Mouse (Mus musculus) midbrain, embryonic 11.5 days (tissue): ENCODE measurements around the gene C1qtnf9. TPM values are rescaled to one million over a fixed set of nuclear protein-coding genes. Genes with fewer than 3 reads are reported as not detected.

ENCODE experiments used
- ATAC-seq: fragments of 200-750 bp; cut with Nextera tagmentation; 2 replicates; pipeline ENCODE4 v1.8.0; 2017; ENCODE audit warnings: moderate TSS enrichment, moderate library complexity; ENCODE audit not compliant: low FRiP score
- DNase-seq: peaks from one replicate; pipeline ENCODE4 v3.0.0; 2015; ENCODE audit warnings: low spot score; ENCODE audit errors: missing footprints
- H3K27ac ChIP-seq: fragments of 300-500 bp; sonication (generic); 2 replicates; pipeline ENCODE4 v1.5.1; 2014; ENCODE audit warnings: low read depth, low read length
- H3K27me3 ChIP-seq: fragments of 300-500 bp; sonication (generic); 2 replicates; pipeline ENCODE4 v1.6.1; 2014; ENCODE audit warnings: mild to moderate bottlenecking, low read length, moderate library complexity, mixed read lengths; ENCODE audit not compliant: control insufficient read depth, insufficient read depth
- H3K36me3 ChIP-seq: fragments of 300-500 bp; sonication (generic); 2 replicates; pipeline ENCODE4 v1.6.1; 2014; ENCODE audit warnings: mild to moderate bottlenecking, low read length, moderate library complexity, mixed read lengths; ENCODE audit not compliant: control insufficient read depth, insufficient read depth
- H3K4me1 ChIP-seq: fragments of 300-500 bp; sonication (generic); 2 replicates; pipeline ENCODE4 v1.6.1; 2014; ENCODE audit warnings: low read length; ENCODE audit not compliant: control insufficient read depth, insufficient read depth
- H3K4me2 ChIP-seq: fragments of 300-500 bp; sonication (generic); 2 replicates; pipeline ENCODE4 v1.6.1; 2014; ENCODE audit warnings: mild to moderate bottlenecking, moderate library complexity
- H3K4me3 ChIP-seq: fragments of 300-500 bp; sonication (generic); 2 replicates; pipeline ENCODE4 v1.5.1; 2014; ENCODE audit warnings: low read depth, low read length
- H3K9ac ChIP-seq: fragments of 300-500 bp; sonication (generic); 2 replicates; pipeline ENCODE4 v1.6.1; 2014; ENCODE audit warnings: low read length
- H3K9me3 ChIP-seq: fragments of 300-500 bp; sonication (generic); 2 replicates; pipeline ENCODE4 v1.6.1; 2016; ENCODE audit warnings: low read length; ENCODE audit not compliant: control insufficient read depth
- WGBS: fragments of 180-500 bp; shearing (Covaris S2); extraction: QIAGEN DNeasy Blood & Tissue Kit; methylation state at CpG from one replicate; pipeline ENCODE4 v1.1.7; 2014; 5-methylcytosine and 5-hydroxymethylcytosine counted together
- polyA plus RNA-seq: library from polyadenylated mRNA; unstranded; fragments of >200 nt; fragmentation: Nextera tagmentation; extraction: Ambion mirVana; gene quantifications from 2 replicates; pipeline ENCODE4 v1.2.1, GENCODE M21; 2014

C1qtnf9 gene
- polyA plus RNA-seq, 1 experiment from 2014 or later = not detected

GRCm38 (mm10) chr14:60756271-60756670, 11.7 kb upstream of the C1qtnf9 start:
- 97% methylated on average over 15 of the region's 15 CpGs for WGBS
- Histone ChIP-seq H3K27me3 (no peaks in the 10 kb centered on the region), H3K36me3 (peaks cover 50% of the 10 kb centered on the region), H3K9me3 (no peaks in the 10 kb centered on the region), H3K27ac (no peak overlapping the region), H3K9ac (no peak overlapping the region), H3K4me1 (no peaks in the 10 kb centered on the region; the same call in 1 of the 2 replicates), H3K4me3 (no peak overlapping the region), H3K4me2 (no peak overlapping the region)
- ATAC-seq (no peak), DNase-seq (no peak)

- peaks cover 51% of the 10 kb centered on the region for H3K36me3 ChIP-seq
- DNase-seq = no peak
- H3K4me2 ChIP-seq = no peak overlapping the region
- no peak overlapping the region for H3K9ac ChIP-seq
- no peaks in the 10 kb centered on the region; the same call in 1 of the 2 replicates for H3K4me1 ChIP-seq
- H3K27me3 ChIP-seq = no peaks in the 10 kb centered on the region
- no peak for ATAC-seq
- WGBS = 94% methylated on average over 8 of the region's 8 CpGs
- no peak overlapping the region for H3K27ac ChIP-seq
- H3K9me3 ChIP-seq = no peaks in the 10 kb centered on the region
- H3K4me3 ChIP-seq = no peak overlapping the region
These were observed 10.7 kb upstream of the C1qtnf9 start for GRCm38 (mm10) chr14:60757265-60757664.

- no peaks in the 10 kb centered on the region; the same call in 1 of the 2 replicates for H3K4me1 ChIP-seq
- no peak for DNase-seq
- H3K27me3 ChIP-seq = no peaks in the 10 kb centered on the region
- no peak for ATAC-seq
- H3K36me3 ChIP-seq = peaks cover 51% of the 10 kb centered on the region
- H3K4me3 ChIP-seq = no peak overlapping the region
- no peak overlapping the region for H3K27ac ChIP-seq
- no peak overlapping the region for H3K9ac ChIP-seq
- no peaks in the 10 kb centered on the region for H3K9me3 ChIP-seq
- 97% methylated on average over 7 of the region's 7 CpGs for WGBS
- H3K4me2 ChIP-seq = no peak overlapping the region
These were observed 10.2 kb upstream of the C1qtnf9 start for GRCm38 (mm10) chr14:60757722-60758121.

GRCm38 (mm10) chr14:60759097-60759496, 8.8 kb upstream of the C1qtnf9 start:
- WGBS = 95% methylated on average over 8 of the region's 8 CpGs

GRCm38 (mm10) chr14:60761801-60762200, 6.1 kb upstream of the C1qtnf9 start:
- Histone ChIP-seq H3K9ac (no peak overlapping the region), H3K36me3 (peaks cover 31% of the 10 kb centered on the region), H3K4me3 (no peak overlapping the region), H3K4me1 (no peaks in the 10 kb centered on the region), H3K27me3 (no peaks in the 10 kb centered on the region), H3K4me2 (no peak overlapping the region), H3K9me3 (no peaks in the 10 kb centered on the region), H3K27ac (no peak overlapping the region)
- no peak for ATAC-seq
- no peak for DNase-seq
- 78% methylated on average over 10 of the region's 10 CpGs for WGBS

More at GRCm38 (mm10) chr14:60759097-60759496, 8.8 kb upstream of the C1qtnf9 start:
- ATAC-seq (no peak), DNase-seq (no peak)
- no peaks in the 10 kb centered on the region for H3K9me3 ChIP-seq
- no peaks in the 10 kb centered on the region for H3K4me1 ChIP-seq
- H3K9ac ChIP-seq = no peak overlapping the region
- peaks cover 46% of the 10 kb centered on the region for H3K36me3 ChIP-seq
- H3K4me3 ChIP-seq = no peak overlapping the region
- H3K27ac ChIP-seq = no peak overlapping the region
- H3K4me2 ChIP-seq = no peak overlapping the region
- H3K27me3 ChIP-seq = no peaks in the 10 kb centered on the region

GRCm38 (mm10) chr14:60762754-60763153, 5.2 kb upstream of the C1qtnf9 start:
- Histone ChIP-seq H3K36me3 (peaks cover 26% of the 10 kb centered on the region), H3K4me1 (no peaks in the 10 kb centered on the region), H3K27ac (no peak overlapping the region), H3K27me3 (no peaks in the 10 kb centered on the region), H3K9ac (no peak overlapping the region), H3K9me3 (no peaks in the 10 kb centered on the region), H3K4me2 (no peak overlapping the region), H3K4me3 (no peak overlapping the region)
- ATAC-seq = no peak
- WGBS = 86% methylated on average over 7 of the region's 7 CpGs
- no peak for DNase-seq

GRCm38 (mm10) chr14:60763746-60764145, 4.2 kb upstream of the C1qtnf9 start:
- H3K4me2 ChIP-seq = no peak overlapping the region
- peaks cover 22% of the 10 kb centered on the region for H3K36me3 ChIP-seq
- ATAC-seq (no peak), DNase-seq (no peak)
- H3K9ac ChIP-seq = no peak overlapping the region
- H3K27me3 ChIP-seq = no peaks in the 10 kb centered on the region
- 98% methylated on average over 5 of the region's 5 CpGs for WGBS
- no peak overlapping the region for H3K4me3 ChIP-seq
- no peaks in the 10 kb centered on the region for H3K9me3 ChIP-seq
- H3K27ac ChIP-seq = no peak overlapping the region
- no peaks in the 10 kb centered on the region for H3K4me1 ChIP-seq

- Histone ChIP-seq H3K4me2 (no peak overlapping the region), H3K27ac (no peak overlapping the region), H3K9me3 (no peaks in the 10 kb centered on the region), H3K9ac (no peak overlapping the region), H3K27me3 (no peaks in the 10 kb centered on the region), H3K4me3 (no peak overlapping the region), H3K36me3 (peaks cover 17% of the 10 kb centered on the region), H3K4me1 (no peaks in the 10 kb centered on the region)
- WGBS = 85% methylated on average over 4 of the region's 4 CpGs
- DNase-seq (no peak), ATAC-seq (no peak)
These were observed 3.4 kb upstream of the C1qtnf9 start for GRCm38 (mm10) chr14:60764526-60764925.

GRCm38 (mm10) chr14:60765025-60765424, 2.9 kb upstream of the C1qtnf9 start:
- no peak overlapping the region for H3K9ac ChIP-seq
- no peak overlapping the region for H3K4me3 ChIP-seq
- H3K27me3 ChIP-seq = no peaks in the 10 kb centered on the region
- DNase-seq (no peak), ATAC-seq (no peak)
- no peak overlapping the region for H3K4me2 ChIP-seq
- 48% methylated on average over 2 of the region's 2 CpGs for WGBS
- H3K4me1 ChIP-seq = no peaks in the 10 kb centered on the region
- H3K9me3 ChIP-seq = no peaks in the 10 kb centered on the region
- no peak overlapping the region for H3K27ac ChIP-seq
- H3K36me3 ChIP-seq = peaks cover 17% of the 10 kb centered on the region

GRCm38 (mm10) chr14:60769340-60769739, 1.4 kb downstream of the C1qtnf9 start:
- Histone ChIP-seq H3K9ac (no peak overlapping the region), H3K4me3 (no peak overlapping the region), H3K4me1 (no peaks in the 10 kb centered on the region), H3K27ac (no peak overlapping the region), H3K36me3 (no peaks in the 10 kb centered on the region), H3K27me3 (no peaks in the 10 kb centered on the region), H3K4me2 (no peak overlapping the region), H3K9me3 (no peaks in the 10 kb centered on the region)
- 49% methylated on average over 6 of the region's 6 CpGs for WGBS
- ATAC-seq = no peak
- no peak for DNase-seq
